Mouse (Mus musculus): ENCODE measurements around the gene Klhl35. TPM values are rescaled to one million over a fixed set of nuclear protein-coding genes. Genes with fewer than 3 reads are reported as not detected.

Klhl35 gene
- polyA plus RNA-seq, 1 experiment, result 13.2 TPM

DNA sequence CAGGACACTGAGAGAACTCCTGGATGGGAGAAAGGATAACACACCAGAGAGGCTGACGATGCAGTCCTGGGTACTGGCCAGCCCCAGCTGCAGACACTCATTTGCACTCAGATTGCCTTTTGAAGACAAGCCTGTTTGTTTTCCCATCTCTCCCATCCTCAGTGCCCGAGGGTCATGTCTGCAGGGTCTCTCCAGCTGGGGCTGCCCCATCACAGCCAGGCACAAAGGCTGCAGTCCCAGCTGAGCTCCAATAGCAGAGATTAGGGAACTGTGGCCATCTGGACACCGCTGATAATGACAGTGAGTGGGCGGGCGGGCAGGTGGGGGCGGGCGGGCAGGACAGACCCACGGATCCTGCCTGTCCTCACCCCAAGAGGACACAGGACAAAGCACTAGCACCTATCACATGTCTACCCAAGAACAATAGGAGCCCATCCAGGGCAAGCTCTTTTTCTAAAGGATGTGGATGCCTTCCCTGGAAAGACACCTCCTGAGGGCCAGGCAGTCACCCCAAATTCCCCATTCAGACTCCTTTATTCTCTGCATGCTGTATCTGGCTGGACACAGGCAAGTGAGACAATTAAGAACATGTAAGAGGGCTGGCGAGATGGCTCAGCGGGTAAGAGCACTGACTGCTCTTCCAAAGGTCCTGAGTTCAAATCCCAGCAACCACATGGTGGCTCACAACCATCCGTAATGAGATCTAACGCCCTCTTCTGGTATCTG is 9.2 kb downstream of the Klhl35 start:
- peak; percentile 80 for DNase-seq (ENCODE audit: low read depth)
- no peak for TF ChIP-seq POLR2A (IDR thresholded peaks at IDR 0.05; ENCODE audit: borderline replicate concordance, extremely low read depth, insufficient read depth, insufficient read length, poor library complexity, severe bottlenecking)
- TF ChIP-seq CTCF (IDR thresholded peaks at IDR 0.05; ENCODE audit: borderline replicate concordance, extremely low read depth, insufficient read depth, insufficient read length), result no peak

DNA sequence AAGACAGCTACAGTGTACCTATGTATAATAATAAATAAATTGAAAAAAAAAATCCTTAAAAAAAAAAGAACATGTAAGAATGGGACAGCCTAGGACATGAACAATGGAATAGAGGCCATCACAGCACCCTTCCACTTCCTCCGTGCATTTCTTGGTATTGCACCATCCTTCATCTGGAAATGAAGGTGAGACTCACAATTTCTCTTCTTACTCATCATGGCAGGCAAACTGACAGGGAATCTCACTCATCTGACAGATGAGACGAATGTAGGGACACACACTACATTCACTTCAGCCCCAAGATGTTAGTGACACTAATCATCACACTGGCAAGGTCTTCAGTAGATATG is 9.7 kb downstream of the Klhl35 start:
- no peak for DNase-seq (ENCODE audit: low read depth)
- TF ChIP-seq POLR2A (IDR thresholded peaks at IDR 0.05; ENCODE audit: borderline replicate concordance, extremely low read depth, insufficient read depth, insufficient read length, poor library complexity, severe bottlenecking), result no peak
- no peak for TF ChIP-seq CTCF (IDR thresholded peaks at IDR 0.05; ENCODE audit: borderline replicate concordance, extremely low read depth, insufficient read depth, insufficient read length)

DNA sequence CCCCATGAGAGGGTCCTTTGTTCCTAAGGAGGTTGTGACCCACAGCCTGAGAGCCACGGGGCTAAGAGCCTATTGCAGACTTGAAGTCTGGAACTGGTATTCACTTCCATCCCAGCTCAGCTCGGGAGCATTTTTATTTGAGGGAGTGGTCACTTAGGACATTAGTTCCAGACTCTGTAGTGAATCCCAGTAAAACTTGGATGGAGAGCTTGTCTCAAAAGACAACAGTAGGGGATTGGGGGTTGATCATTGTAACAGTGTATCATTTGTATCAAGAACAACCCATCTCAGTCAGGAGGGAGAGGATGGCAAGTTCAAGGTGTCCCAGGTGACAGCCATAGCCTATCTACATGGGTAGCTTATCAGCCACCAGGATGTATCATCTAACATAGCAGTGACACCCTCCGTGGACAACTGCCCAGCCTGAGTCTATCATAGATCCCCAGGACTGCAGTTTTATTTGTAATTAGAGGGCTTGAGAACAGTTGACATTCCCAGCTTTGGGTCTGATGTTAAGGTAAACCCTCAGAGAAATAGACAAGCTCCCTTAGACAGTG is 10.8 kb downstream of the Klhl35 start:
- no peak for DNase-seq (ENCODE audit: low read depth)
- TF ChIP-seq POLR2A (IDR thresholded peaks at IDR 0.05; ENCODE audit: borderline replicate concordance, extremely low read depth, insufficient read depth, insufficient read length, poor library complexity, severe bottlenecking), result no peak
- TF ChIP-seq CTCF (IDR thresholded peaks at IDR 0.05; ENCODE audit: borderline replicate concordance, extremely low read depth, insufficient read depth, insufficient read length), result no peak

DNA sequence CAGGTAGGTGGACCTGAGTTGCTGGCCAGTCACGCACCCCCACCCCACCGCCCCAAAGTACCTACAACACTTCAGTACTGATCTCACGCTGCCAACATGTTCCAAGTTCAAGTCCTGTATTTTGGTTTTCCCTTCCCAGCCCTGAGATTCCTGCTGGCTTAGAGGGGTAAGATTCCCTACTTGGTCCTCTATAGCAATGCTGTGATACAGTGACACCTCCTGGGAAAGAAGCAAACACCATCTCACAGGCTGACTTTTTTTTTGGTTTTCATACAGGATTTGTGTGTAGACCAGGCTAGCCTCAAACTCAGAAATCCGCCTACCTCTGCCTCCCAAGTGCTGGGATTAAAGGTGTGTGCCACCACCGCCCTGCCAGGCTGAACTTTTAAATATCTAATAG is 11.4 kb downstream of the Klhl35 start:
- TF ChIP-seq POLR2A (IDR thresholded peaks at IDR 0.05; ENCODE audit: borderline replicate concordance, extremely low read depth, insufficient read depth, insufficient read length, poor library complexity, severe bottlenecking), result no peak
- no peak for TF ChIP-seq CTCF (IDR thresholded peaks at IDR 0.05; ENCODE audit: borderline replicate concordance, extremely low read depth, insufficient read depth, insufficient read length)
- DNase-seq (ENCODE audit: low read depth), result no peak

DNA sequence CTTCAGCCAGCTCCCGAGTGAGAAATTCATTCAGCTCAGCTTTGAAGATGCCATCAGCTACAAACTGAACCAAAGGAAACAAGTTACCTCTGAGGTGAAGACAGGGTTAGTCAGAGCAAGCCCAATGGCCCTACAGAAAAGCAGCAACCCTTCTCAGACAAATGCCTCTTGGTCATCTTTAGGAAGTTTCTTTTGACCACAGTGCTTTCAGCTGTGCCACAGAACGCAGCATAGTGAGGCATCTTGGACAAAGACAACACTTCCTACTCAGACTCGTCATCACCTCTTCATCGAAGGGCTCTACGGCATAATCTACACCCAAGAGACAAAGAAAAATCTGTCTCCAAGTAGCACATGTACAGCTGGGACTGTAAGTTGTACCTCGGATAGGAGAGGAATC is 16.8 kb downstream of the Klhl35 start:
- DNase-seq (ENCODE audit: low read depth), result no peak
- TF ChIP-seq CTCF (IDR thresholded peaks at IDR 0.05; ENCODE audit: borderline replicate concordance, extremely low read depth, insufficient read depth, insufficient read length) (no peak), POLR2A (IDR thresholded peaks at IDR 0.05; ENCODE audit: borderline replicate concordance, extremely low read depth, insufficient read depth, insufficient read length, poor library complexity, severe bottlenecking) (no peak)

DNA sequence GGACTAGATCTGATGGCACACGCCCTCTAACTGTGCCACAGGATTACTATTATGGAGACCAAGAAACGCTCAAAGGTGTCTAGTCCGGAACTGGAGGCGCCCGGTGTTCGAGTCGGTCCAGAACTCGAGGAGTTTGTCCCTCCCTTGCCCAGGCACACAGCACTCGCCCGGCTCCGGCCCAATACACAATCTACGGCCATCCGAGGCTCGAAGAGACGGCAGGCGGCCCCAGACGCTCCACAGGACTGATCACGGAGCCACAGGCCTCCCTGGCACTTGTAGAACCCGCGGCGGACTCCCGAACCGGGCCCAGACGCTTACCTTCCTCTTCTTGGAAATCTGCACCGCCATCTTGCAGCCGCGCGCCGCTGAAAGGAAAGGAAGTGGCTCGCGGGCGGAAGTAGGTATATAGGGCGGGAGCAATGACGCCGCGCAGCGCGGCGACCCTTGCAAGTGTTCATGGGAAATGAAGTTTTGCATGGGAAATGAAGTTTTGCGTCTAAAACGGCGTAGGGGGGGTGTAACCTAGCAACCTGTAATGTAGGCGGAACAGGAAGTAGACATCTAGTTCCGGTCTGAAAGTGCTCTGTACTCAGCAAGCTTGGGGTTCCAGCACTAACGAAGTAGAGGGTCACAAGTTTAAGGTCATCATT is 17.6 kb downstream of the Klhl35 start, which contains the start of gene Rps3:
Gene Rps3, minus strand, starts transcription at position 468 of the 653 bp plus-strand sequence.
- TF ChIP-seq POLR2A (IDR thresholded peaks at IDR 0.05; ENCODE audit: borderline replicate concordance, extremely low read depth, insufficient read depth, insufficient read length, poor library complexity, severe bottlenecking), result peak; percentile 76; the same call in 1 of the 2 replicates
- no peak for TF ChIP-seq CTCF (IDR thresholded peaks at IDR 0.05; ENCODE audit: borderline replicate concordance, extremely low read depth, insufficient read depth, insufficient read length)
- peak; percentile 100 for DNase-seq (ENCODE audit: low read depth)

DNA sequence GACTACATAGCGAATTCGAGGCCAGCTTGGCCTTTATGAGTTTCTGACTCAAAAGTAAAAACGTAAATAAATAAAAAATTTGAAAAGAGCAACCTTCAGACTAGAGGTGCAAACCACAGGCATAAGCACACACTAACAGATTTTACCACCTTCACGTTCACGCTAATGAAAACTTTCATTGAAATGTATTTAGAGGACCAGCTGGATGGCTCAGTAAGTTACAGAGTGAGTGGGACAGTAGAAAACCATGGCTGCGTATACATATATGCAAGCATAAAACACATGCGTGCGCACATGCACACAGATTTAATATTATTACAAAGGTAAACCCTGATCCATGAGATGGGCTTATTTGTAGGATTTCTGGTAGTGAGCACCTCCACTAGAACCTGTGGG is 18.1 kb downstream of the Klhl35 start:
- no peak for DNase-seq (ENCODE audit: low read depth)
- no peak for TF ChIP-seq POLR2A (IDR thresholded peaks at IDR 0.05; ENCODE audit: borderline replicate concordance, extremely low read depth, insufficient read depth, insufficient read length, poor library complexity, severe bottlenecking)
- no peak for TF ChIP-seq CTCF (IDR thresholded peaks at IDR 0.05; ENCODE audit: borderline replicate concordance, extremely low read depth, insufficient read depth, insufficient read length)

DNA sequence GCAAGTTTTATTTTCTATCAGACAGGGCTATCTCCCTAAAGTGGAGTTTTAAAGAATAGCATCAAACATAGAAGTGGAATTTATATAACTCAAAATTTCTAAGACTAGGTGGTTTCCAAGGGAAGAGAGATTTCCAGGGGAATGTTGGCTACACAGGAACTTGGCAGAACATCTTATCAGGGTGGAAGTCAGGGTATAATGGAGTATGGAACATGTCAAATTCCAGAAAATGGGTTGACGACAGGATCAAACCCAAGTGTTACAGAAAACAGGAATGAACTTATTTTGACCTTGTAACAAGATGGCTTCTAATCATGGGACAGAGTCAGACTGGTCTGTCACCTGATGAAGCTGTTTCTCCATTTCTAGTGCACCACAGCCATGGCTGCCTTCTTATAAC is 18.9 kb downstream of the Klhl35 start:
- DNase-seq (ENCODE audit: low read depth), result no peak
- TF ChIP-seq POLR2A (IDR thresholded peaks at IDR 0.05; ENCODE audit: borderline replicate concordance, extremely low read depth, insufficient read depth, insufficient read length, poor library complexity, severe bottlenecking) (no peak), CTCF (IDR thresholded peaks at IDR 0.05; ENCODE audit: borderline replicate concordance, extremely low read depth, insufficient read depth, insufficient read length) (no peak)

DNA sequence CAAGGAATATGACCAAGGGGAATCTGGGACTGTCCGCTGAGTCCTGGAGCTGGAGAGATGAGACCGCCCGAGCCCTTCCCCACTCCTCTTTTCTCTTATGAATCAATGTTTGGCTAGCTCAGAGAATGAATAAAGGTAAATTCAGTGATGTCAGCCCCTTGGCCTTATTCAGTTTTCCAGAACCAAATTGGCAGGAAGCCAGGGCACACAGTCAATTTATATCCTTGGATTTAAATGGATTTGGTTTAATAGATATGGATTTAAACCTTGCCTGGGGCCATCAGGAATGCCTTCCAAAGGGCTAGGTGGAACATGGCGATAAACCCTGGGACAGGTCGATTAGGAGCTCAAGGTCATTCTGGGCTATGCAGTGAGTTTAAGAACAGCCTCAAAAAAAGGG is 23.9 kb downstream of the Klhl35 start:
- TF ChIP-seq CTCF (IDR thresholded peaks at IDR 0.05; ENCODE audit: borderline replicate concordance, extremely low read depth, insufficient read depth, insufficient read length), result no peak
- no peak for TF ChIP-seq POLR2A (IDR thresholded peaks at IDR 0.05; ENCODE audit: borderline replicate concordance, extremely low read depth, insufficient read depth, insufficient read length, poor library complexity, severe bottlenecking)
- DNase-seq (ENCODE audit: low read depth), result peak; percentile 25

DNA sequence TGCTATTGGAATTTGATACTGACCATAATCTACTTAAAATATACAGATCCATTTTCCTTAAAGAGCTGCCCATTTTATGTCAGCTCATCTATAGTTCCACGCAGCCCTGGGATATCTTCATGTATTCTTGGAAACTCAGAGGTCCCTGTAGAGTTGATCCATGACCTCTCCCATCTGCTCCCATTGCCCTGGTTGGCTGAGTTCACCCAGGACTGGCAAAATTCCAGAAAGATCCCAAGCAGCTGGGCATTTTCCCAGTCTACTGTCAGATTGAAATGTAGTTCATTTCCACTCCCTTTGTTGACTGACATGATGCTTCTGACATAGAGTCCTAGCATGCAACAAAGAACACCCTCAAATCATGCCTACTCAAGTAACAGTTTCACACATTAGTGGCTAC is 33.3 kb downstream of the Klhl35 start:
- DNase-seq (ENCODE audit: low read depth), result no peak
- TF ChIP-seq POLR2A (IDR thresholded peaks at IDR 0.05; ENCODE audit: borderline replicate concordance, extremely low read depth, insufficient read depth, insufficient read length, poor library complexity, severe bottlenecking) (no peak), CTCF (IDR thresholded peaks at IDR 0.05; ENCODE audit: borderline replicate concordance, extremely low read depth, insufficient read depth, insufficient read length) (no peak)

DNA sequence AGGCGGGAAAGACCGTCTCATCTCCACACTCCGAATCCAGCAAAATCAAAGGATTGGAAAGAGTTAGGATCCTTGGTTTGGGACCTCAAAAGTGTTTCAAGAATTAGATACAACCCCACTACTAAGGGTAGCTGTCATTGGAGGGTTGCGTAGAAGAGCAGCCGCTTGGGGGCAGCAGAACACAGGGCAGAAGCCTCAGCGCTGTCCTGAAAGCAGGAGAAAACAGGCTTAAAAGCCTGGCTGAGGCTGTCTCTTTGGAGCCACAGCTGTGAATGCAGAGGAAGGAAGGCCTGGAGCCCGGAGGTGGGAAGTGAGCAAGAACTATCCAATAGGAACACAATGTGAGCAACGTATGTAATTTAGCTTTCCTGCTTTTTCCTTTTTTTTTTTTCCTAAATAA is 34.4 kb downstream of the Klhl35 start:
- TF ChIP-seq POLR2A (IDR thresholded peaks at IDR 0.05; ENCODE audit: borderline replicate concordance, extremely low read depth, insufficient read depth, insufficient read length, poor library complexity, severe bottlenecking) (no peak), CTCF (IDR thresholded peaks at IDR 0.05; ENCODE audit: borderline replicate concordance, extremely low read depth, insufficient read depth, insufficient read length) (peak; percentile 96)

More for the DNA sequence above, 34.4 kb downstream of the Klhl35 start:
- peak; percentile 93 for DNase-seq (ENCODE audit: low read depth)

Data from brain, embryonic 14.5 days (tissue).